Mouse (Mus musculus) thymus, adult 2 months (tissue): Measurements from ENCODE around the gene Rimklb. TPM values are rescaled to one million over a fixed set of nuclear protein-coding genes. Genes with fewer than 3 reads are reported as not detected.
A peak's percentile ranks its signal among the peaks of the same experiment; 100 is the strongest.

Experiments used
- DNase-seq: peaks from one replicate; pipeline ENCODE4 v3.0.0; 2021
- H3K27ac ChIP-seq: fragments of 200-500 bp; 2 replicates; pipeline ENCODE4 v1.5.1; 2012; ENCODE audit warnings: low read length, control low read depth; ENCODE audit not compliant: control insufficient read depth, insufficient read depth
- H3K27me3 ChIP-seq: fragments of 200-500 bp; 2 replicates; pipeline ENCODE4 v1.6.1; 2012; ENCODE audit warnings: mild to moderate bottlenecking, low read length, moderate library complexity, mixed read lengths; ENCODE audit not compliant: control insufficient read depth, insufficient read depth
- H3K36me3 ChIP-seq: fragments of 200-500 bp; 2 replicates; pipeline ENCODE4 v1.6.1; 2012; ENCODE audit warnings: mild to moderate bottlenecking, low read length, moderate library complexity; ENCODE audit not compliant: control insufficient read depth, insufficient read depth
- H3K4me1 ChIP-seq: fragments of 200-500 bp; replicated peaks from 2 replicates; pipeline ENCODE4 v1.6.1; 2012; ENCODE audit warnings: low read length; ENCODE audit not compliant: control insufficient read depth, insufficient read depth
- H3K4me3 ChIP-seq: fragments of 200-500 bp; 2 replicates; pipeline ENCODE4 v1.5.1; 2012; ENCODE audit warnings: mild to moderate bottlenecking, low read length, control low read depth, moderate library complexity; ENCODE audit not compliant: control insufficient read depth, insufficient read depth
- CTCF ChIP-seq: fragments of 200-500 bp; IDR thresholded peaks from 2 replicates; pipeline ENCODE4 v1.5.1; 2012; ENCODE audit warnings: mild to moderate bottlenecking, control low read depth, low read length, moderate library complexity, borderline replicate concordance; ENCODE audit not compliant: control insufficient read depth, poor library complexity, insufficient read depth; ENCODE audit errors: extremely low read depth
- POLR2A ChIP-seq: fragments of 200-500 bp; IDR thresholded peaks from 2 replicates; pipeline ENCODE4 v1.6.1; 2012; ENCODE audit warnings: mild to moderate bottlenecking, low read length, control low read depth, moderate library complexity; ENCODE audit not compliant: control insufficient read depth, poor library complexity, insufficient read depth; ENCODE audit errors: extremely low read depth
- WGBS: fragments of 180-500 bp; shearing (Covaris S2); methylation state at CpG from one replicate; pipeline ENCODE4 v1.1.7; 2018; 5-methylcytosine and 5-hydroxymethylcytosine counted together
- polyA plus RNA-seq: library from polyadenylated mRNA; depleted of rRNA; stranded (reverse); fragments of >200 nt; gene quantifications from 2 replicates; pipeline ENCODE4 v1.2.3, GENCODE M21; 2012

Rimklb gene
- polyA plus RNA-seq, 1 experiment, result 0.70 TPM

- no peak for TF ChIP-seq CTCF
- TF ChIP-seq POLR2A, result no peak
- no peaks in the 10 kb centered on the region for H3K36me3 ChIP-seq
- H3K4me3 ChIP-seq, result no peak overlapping the region
- H3K27me3 ChIP-seq, result no peaks in the 10 kb centered on the region
- WGBS, result 15% methylated on average over 3 of the region's 3 CpGs
- H3K27ac ChIP-seq, result no peak overlapping the region
- no peak for DNase-seq
- peaks cover 4% of the 10 kb centered on the region; the same call in 1 of the 2 replicates for H3K4me1 ChIP-seq
Observed at GRCm38 (mm10) chr6:122534032-122534431, 35.5 kb upstream of the Rimklb start.

GRCm38 (mm10) chr6:122532883-122533302, 34.3 kb upstream of the Rimklb start:
- TF ChIP-seq POLR2A (no peak), CTCF (no peak)
- WGBS, result 2% methylated on average over 4 of the region's 4 CpGs
- Histone ChIP-seq H3K4me3 (no peak overlapping the region), H3K27ac (no peak overlapping the region), H3K36me3 (no peaks in the 10 kb centered on the region), H3K4me1 (peaks cover 4% of the 10 kb centered on the region; the same call in 1 of the 2 replicates), H3K27me3 (no peaks in the 10 kb centered on the region)
- DNase-seq, result no peak

GRCm38 (mm10) chr6:122531466-122532174, 33.1 kb upstream of the Rimklb start:
- TF ChIP-seq POLR2A (no peak), CTCF (no peak)
- Histone ChIP-seq H3K4me1 (peaks cover 4% of the 10 kb centered on the region; the same call in 1 of the 2 replicates), H3K36me3 (no peaks in the 10 kb centered on the region), H3K4me3 (no peak overlapping the region), H3K27me3 (no peaks in the 10 kb centered on the region), H3K27ac (no peak overlapping the region)
- DNase-seq, result no peak
- 92% methylated on average over 8 of the region's 8 CpGs for WGBS

GRCm38 (mm10) chr6:122528136-122528535, 29.6 kb upstream of the Rimklb start:
- 84% methylated on average over 11 of the region's 11 CpGs for WGBS
- Histone ChIP-seq H3K27me3 (no peaks in the 10 kb centered on the region), H3K4me1 (0 out of 2 replicates have a peak, but pooled peaks cover 2% of the 10 kb centered on the region), H3K4me3 (no peak overlapping the region), H3K36me3 (no peaks in the 10 kb centered on the region), H3K27ac (no peak overlapping the region)
- DNase-seq, result no peak
- TF ChIP-seq CTCF (no peak), POLR2A (no peak)

- H3K4me1 ChIP-seq, result no peaks in the 10 kb centered on the region
- whole genome bisulfite sequencing, result 5% methylated on average over 12 of the region's 12 CpGs
- H3K4me3 ChIP-seq, result no peak overlapping the region
- no peaks in the 10 kb centered on the region for H3K27me3 ChIP-seq
- TF ChIP-seq CTCF (no peak), POLR2A (no peak)
- H3K36me3 ChIP-seq, result no peaks in the 10 kb centered on the region
- DNase-seq, result peak; percentile 4
- no peak overlapping the region for H3K27ac ChIP-seq
Observed at GRCm38 (mm10) chr6:122527596-122527995, 29.0 kb upstream of the Rimklb start.

GRCm38 (mm10) chr6:122523289-122523688, 24.7 kb upstream of the Rimklb start:
- Histone ChIP-seq H3K4me3 (no peak overlapping the region), H3K4me1 (no peaks in the 10 kb centered on the region), H3K36me3 (no peaks in the 10 kb centered on the region), H3K27ac (no peak overlapping the region), H3K27me3 (no peaks in the 10 kb centered on the region)
- WGBS, result 80% methylated on average over 8 of the region's 8 CpGs
- no peak for TF ChIP-seq POLR2A
- no peak for DNase-seq
